Mouse (Mus musculus): ENCODE measurements around the gene 2010111I01Rik.

The 2010111I01Rik gene

DNA sequence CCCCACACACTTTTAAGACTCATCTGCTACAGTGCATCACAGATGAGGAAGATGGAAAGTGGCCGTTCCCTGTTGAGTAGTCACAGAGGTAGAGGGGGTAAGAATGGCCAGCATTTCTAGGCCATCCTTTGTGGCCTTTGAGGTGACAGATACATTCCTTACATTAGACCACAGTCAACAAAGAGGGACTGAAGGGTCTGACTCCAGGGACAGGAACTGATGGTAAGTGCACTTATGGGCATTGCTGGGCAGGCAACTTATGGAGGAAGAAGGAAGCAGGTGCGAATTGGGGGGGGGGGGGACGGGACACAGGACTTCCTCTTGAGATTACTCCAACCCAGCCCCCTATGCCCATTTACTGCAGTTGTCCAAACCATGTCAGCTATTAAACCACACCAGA is 187.8 kb downstream of the 2010111I01Rik start:
- no peak for DNase-seq (ENCODE audit: low spot score in 2 of 2)

DNA sequence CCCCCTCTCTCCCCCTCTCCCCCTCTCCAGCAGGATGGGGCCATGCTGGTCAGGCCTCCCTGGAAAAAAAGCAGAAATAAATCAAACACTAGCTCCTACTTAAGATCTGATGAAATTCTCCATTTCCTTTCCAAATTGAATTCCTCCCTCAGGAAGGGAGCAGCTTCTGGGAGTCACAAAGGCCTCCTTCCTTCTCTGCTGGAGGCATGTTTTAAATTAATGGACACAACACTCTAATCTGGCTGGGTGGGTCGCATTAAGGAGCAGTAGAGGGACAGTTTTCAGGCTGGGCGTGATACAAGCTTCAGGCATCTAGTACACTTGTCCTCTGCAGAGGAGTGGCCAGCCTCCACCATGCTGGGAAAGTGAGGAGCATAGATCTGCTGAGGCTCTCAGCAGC is 188.7 kb downstream of the 2010111I01Rik start:
- DNase-seq (ENCODE audit: low spot score in 2 of 2), result no peak

DNA sequence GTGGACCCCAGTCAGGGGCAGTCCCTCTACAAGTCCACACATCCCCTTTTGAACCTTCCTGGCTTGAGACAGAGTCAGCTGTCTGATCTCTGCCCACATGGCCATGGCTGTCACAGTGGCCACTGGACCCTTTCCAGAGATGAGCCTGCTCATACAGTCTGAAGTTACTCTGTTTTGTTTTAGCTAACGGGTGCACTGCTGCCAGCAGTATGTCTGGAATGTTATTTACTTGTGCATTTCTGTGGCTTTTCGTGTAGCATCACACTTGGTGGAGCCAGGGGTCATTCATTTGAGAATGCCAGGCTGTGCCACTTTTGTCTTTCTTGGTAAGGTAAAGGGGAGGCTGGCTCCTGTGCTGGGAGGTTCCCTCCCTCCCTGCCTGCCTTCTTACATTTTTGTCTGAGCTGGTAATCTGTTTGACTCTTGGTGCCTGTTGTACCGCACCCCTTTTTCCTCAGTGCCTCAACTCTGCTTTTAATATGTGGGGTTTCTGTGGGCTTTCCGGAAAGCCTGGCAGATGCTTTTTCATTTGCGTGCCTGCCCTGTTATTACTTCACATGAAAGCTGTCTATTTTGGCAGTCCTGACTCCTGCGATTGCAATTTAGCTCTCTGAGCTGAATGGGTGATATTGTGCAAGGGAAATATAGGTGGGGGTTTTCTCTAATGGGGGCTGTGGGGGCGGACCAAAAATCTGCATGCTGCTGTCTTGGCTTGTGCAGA is 190.3 kb downstream of the 2010111I01Rik start:
- DNase-seq (ENCODE audit: low spot score in 2 of 2), result no peak

DNA sequence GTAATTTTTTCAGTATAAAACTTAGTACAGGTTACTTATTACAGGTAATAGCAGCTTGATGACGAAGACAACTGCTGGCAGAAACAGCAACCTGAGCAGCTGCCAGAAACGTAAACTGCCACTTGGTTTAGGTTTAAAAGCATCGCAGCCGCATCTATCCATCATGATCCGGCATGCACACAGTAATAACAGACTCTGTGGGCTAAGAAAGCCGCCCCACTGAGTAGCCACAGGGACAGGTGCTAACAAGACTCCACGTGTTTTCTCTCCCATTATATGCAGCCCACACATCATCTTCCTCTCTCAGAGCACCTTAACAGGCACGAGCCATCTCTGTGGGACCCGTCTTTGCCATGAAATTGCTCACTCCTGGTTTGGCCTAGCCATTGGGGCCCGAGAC is 191.6 kb downstream of the 2010111I01Rik start:
- DNase-seq (ENCODE audit: low spot score in 2 of 2), result no peak

DNA sequence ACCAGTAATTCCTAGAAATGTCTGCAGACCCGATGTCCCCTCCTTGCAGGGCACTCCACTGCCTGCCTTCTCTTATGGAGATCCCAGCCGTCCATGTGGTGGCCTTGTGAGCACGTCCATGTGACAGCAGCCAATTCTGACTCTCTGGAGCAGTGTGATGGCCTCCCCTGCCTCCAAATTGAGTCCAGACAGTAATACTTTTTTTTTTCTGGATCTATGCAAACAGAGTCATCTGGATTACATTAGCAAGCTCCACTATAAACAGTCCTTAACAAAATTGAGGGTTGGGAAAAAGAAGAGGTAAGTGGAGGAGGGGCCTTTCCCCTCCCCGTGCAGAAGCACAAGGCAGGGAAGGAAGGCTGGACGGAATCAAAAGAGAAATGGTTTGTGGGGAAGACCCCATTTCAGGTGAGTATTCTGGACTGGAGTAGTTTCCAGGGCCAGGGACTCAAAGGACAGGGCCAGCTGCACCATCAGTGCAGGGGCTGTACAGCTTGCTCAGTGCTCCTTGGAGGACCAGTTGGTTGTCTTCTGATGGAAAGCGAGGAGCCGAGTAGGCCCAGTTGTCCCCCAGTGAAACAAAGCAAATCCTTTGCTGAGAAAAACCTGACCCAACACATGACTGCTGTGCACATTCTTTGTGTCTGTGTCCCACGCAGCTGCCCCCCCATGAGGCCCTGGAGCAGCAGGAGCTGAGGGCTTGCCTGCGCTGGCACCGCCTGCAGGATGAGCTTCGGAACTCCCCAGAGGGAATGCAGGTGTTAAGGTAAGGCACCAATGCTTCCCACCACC is 205.8 kb downstream of the 2010111I01Rik start:
- DNase-seq (ENCODE audit: low spot score in 2 of 2), result no peak

DNA sequence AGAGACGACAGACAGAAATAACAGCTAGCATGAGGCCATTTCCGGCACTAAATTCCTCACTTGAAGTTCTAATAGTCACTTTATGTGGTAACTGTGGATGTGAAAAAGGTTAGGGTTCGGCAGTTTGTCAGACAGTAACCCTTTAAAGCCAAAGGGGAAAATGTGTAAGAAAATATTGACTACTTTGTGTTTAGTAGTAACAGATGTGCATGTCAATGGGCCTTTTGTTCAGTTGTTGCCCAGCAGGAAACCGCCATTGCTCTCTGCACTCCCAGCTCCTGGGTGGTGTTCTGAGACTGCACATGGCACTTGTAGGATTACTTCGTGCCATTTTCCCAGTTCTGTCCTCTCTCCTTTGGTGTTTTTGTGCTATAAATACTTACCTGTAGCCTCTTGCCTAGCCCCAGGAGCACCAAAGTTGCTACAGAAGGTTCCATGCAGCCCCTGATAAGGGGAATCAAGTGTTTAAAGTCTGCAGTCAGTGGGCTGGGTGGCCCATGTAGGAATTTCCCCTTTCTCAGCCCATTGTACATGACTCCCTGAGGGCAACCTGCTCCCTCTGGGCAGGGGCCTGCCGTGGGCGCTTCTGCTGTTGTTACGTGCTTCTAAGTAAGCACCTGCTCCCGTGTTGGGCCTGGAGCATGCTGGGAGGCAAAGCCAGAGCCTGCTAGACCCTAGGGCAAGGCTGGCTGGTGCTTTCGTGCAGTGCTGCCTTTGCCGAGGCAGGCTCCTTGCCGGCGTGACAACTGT is 206.8 kb downstream of the 2010111I01Rik start:
- no peak for DNase-seq (ENCODE audit: low spot score in 2 of 2)

DNA sequence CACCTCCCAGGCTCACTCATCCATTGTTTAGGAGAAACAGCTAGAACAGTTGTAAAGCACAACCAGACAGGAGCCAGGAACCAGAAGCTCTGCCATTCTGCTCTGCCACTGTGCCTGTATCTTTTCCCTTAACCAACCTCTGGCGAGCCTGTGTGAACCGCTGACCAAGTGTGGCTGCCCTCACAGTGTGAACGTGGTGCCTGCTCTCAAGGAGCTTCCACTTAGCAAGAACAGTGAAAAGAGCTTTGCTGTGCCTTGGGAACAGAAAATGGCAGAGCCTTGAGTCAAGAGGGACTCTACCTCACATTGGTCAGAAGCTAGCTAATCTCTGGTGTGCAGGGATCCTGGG is 207.4 kb downstream of the 2010111I01Rik start:
- no peak for DNase-seq (ENCODE audit: low spot score in 2 of 2)

DNA sequence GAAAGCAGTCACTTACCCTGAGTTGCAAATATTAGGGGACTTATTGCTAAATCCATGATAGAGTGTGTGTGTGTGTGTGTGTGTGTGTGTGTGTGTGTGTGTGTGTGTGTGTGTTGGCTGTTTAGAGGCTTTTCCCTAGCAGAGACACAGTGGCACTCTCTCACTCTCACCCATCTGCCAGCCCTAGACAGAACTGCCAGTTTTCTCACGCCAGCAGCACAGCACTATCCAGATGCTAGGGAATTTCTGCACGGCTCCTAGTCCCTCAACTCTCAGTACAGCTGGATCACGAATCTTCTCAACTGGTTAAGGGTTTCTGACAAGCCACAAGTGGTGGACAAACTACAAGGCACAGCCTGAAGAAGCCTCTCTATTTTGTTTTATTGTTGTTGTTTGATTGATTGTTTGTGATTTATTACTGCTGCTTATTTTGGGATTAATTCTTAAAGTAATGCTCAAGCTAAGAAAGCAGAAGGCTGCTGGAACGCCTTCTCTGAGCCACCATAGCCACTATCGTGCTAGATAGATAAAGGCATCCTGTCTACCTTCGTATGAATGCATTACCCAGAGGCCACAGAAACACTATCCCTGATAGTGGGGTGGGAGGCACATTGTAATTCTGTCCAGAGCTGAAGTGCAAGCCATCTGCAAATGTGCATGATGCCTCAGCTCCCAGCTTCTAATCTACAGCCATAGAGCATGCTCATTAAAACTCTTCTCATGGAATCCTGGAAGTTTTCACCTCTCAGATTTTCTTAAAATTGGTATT is 209.7 kb downstream of the 2010111I01Rik start:
- no peak for DNase-seq (ENCODE audit: low spot score in 2 of 2)

DNA sequence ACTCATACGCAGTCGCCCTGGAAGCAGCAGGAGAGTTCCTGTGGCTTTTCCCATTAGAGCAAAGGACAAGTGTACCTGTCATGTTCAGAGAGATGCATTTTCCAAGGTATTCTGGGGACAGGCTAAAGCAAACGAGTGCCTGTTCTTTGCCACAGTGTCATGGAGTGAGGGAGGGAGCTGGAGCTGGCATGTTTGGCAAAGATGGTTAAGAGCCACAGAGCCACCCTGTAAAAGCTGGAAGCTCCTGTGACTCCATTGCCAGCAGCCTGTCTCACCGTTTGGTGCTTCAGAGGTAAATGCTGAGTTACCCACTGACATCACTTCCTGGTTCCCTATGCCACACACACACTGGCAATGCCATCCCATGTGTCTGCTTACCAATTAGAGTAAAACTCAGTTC is 211.4 kb downstream of the 2010111I01Rik start:
- no peak for DNase-seq (ENCODE audit: low spot score in 2 of 2)

DNA sequence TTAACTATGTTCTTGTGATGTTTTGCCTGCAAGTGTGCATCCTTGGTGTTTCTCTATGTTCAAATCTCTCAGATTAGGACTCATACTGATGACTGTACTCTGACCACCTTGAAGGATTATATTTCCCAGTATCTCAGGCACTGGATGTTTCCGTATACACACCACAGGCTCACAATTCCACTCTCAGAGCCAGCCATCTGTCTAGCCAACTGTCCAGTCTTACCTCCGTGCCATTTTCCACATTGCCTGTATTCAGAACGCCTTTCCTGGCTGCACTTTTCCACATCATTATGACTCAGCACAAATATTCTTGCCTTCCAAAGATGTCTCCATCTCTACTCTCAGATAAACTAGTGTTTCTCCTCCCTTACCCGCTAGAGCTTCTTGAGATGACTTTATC is 212.5 kb downstream of the 2010111I01Rik start:
- DNase-seq (ENCODE audit: low spot score in 2 of 2), result no peak

DNA sequence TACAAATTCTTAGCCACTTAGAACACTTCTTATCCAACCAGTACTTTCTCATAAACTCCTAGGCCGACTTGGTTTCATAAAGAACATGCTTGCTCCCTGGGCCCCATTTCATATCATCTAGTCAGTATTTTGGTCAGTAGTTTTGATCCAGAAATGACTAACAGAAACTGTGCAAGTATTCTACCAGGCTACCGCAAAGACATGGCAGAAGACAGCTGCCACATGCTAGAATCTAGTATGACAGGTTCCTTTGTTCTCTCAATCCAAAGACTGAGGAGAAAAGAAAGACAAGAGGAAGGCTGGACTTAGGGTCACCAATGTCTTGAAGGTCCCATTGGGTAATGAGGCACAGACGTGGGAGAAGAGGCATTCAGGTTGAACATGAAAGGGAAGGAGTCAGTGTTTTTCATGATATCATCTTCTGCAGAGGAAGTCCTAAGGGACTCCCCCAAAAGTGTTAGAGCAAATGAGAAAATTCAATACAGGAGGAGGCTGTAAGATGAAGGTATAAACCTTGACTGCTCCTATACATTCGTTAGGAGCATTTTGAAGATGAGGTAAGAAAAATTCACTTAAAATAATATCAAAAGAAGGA is 216.0 kb downstream of the 2010111I01Rik start:
- DNase-seq (ENCODE audit: low spot score in 2 of 2), result no peak

DNA sequence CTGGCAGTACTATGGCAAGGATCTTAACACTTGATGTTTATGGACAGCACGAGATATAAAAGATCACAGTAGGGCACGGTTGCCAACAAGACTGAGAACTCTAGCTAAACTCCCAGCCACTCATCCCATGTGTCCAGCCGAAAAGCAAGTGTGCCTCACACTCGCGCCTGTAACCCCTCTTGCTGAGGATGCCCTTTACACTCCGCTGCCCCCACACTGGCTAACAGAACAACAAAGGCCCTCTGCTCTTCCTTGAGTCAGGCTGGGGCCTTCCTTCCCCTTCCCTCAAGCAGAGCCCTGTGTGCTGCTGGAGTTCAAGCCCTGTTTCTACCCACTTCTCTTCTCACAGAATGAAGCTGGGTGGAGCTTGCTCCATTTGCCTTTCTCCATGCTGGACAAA is 220.3 kb downstream of the 2010111I01Rik start:
- DNase-seq (ENCODE audit: low spot score in 2 of 2), result no peak

DNA sequence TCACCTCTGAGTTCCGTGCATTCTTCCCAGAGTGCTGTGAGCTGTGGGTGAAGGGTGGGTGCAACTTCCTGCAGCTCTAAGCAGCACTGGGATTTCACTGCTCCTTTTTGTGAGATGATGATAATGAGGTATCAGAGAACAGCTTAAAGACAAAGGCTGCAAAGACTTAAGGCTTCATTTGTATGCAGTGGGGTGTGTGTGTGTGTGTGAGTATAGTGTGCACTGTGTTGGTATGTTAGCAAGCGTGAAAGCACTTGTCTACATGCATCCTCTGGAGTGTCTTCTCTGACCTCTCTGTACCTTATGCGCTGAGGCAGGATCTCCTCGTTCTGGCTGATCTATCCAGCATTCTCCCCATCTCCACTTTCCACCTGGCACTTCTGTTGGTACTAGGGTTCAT is 221.5 kb downstream of the 2010111I01Rik start:
- DNase-seq (ENCODE audit: low spot score in 2 of 2), result no peak

DNA sequence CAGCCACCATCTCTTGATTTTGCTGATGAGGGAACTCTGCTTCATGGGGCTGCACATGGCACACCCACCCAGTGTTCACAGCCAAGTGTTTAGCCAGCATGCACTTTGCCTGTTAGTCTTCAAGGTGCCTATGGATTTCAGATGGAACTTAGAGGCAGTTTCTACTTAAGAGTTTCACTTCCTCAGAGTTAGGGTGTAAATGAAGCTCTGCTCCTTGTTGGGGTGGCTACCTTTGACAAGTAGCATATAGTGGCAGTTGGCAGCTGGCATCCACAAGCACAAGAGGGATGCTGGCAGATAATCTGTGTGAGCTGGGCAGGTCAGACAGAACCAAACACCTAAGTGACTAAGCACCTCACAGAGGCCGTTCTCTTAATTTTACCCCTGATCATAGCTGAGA is 221.9 kb downstream of the 2010111I01Rik start:
- no peak for DNase-seq (ENCODE audit: low spot score in 2 of 2)

DNA sequence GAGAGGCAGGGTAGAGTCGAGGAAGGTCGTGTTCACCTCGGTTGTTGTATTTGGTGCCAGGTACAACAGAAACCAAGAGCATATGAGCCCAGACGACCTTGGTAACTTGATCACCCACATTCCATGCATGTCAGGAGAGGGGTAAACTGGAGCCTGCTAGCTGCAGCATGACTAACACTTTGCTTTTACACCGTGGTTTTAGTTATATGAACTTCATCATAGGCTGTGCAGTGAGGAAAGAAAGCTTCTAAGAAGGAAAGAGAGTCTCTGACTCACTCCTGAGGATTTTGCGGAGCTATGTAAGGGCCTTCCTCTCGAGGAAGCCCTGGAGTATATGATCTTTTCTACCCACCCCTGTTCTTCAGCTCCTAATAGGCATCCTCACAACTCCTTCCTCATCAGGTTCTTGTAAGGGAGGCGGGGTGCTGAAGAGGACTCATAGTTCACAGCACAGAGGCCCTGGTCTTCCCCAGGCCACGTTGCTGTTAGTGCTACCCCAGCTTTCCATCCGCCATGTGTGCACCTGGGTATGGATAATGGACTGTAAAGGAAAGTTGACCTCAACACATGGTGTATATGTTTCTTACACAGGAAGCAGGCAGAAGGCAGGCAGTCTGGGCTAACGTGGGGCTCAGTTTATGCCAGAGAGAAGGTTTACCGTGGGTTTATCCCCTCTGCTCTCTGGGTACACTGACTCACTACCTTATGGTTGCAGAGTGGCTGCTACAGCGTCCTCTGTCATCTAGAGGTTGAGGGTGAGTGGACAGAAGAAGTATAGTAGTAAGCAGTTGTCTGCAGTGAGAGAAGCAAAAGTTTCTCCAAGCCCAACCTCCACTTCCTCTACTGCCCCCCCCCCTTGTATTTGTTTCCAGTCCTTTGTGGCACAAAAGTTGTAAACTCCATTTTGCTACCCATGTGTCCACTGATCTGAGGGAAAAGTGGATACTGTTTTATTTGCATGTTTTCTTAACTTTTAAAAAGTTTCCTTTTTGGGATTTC is 222.8 kb downstream of the 2010111I01Rik start:
- peak in 1 of 2 experiments; percentile 33 for DNase-seq (ENCODE audit: low spot score in 2 of 2)

DNA sequence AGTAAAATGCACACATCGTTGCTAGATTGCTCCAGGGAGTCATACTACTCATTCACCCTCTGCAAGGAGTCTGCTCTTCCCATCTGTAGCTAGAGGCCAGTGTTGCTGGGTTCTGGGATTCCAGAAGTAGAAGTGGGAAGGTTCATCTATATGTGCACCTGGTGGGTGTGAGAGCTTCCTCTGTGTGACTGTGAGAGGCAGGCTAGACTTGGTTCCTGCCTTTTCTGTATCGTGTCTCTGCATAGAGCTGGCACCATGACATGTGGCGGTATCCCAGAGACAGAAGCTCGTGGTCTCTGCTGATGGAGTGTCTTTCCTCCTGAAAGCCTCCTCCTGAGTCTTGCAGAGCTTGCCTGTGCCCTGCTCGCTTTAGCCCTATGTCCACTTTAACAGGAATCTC is 223.6 kb downstream of the 2010111I01Rik start:
- DNase-seq (ENCODE audit: low spot score in 2 of 2), result no peak

DNA sequence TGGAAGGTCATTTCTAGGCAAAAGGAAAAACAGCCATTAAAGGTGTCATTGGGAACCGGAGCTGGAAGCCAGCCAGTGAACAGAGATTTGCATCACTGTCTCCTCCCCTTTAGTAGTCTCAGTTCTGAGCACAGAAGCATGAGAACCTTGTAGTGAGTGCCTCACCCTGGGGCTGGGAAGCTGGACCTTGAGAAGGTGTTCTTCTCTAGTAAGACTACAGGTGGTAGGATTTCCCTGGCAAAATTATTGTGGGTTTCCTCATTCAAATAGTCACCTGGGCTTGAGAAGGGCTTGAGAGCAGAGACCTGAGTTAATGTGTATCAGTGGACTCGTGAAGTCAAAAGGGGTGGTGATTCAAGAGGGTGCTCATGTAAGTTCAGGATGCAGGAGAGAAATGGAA is 224.1 kb downstream of the 2010111I01Rik start:
- DNase-seq (ENCODE audit: low spot score in 2 of 2), result no peak

DNA sequence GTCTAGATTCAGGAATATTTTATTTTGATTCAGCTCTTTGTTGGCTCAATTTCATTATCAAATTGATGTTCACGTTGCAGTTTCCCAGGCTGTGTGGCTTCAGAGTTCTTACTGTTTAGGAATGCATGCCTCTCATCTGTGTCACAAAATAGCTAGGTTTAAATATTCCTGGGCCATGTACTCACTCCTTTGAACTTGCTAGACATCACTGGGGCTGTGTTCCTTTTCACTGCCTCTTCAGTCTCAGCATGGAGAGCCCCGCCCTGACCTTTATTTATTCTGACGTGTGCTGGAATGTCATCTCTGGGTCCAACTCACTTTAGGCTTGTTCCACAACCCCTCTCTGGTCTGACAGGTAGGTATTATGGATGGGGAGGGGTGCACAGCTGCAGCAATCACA is 228.7 kb downstream of the 2010111I01Rik start:
- DNase-seq (ENCODE audit: low spot score in 2 of 2), result no peak

DNA sequence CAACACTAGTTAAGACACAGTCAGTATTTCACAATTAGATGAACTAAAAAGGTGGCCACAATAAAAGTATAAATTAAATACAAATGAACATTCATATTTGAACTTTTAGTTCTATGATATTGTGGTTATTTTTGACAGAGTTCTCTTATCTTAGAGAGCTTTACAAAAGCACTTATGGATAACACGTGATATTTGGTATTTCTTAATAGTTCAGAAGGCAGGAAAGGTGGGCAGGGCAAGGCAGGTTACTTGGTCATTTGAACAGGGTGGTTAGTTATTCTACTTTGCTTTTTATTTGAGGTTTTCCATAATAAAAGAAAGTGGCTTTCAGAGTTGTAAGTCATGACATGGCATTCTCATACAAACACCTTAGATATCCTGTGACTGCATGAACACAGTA is 233.3 kb downstream of the 2010111I01Rik start:
- DNase-seq (ENCODE audit: low spot score in 2 of 2), result no peak

DNA sequence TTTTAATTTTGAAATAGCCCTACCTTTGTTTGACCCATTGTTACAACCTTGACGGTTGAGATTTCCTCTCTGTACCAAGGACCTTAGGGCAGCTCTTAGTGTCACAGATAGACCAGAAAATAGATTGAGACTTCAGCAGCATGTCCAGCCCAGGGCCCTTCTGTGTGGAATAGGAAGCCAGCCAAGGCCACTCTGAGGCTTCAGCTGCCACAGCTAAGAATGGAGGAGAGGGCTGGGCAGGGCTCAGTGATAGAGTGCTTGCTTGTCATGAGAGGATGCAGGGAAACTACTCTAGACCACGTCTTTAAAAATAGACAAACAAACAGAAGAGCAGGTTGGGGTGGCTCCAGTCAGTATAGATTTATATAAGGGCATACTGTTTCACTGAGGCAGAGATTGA is 234.9 kb downstream of the 2010111I01Rik start:
- no peak for DNase-seq (ENCODE audit: low spot score in 2 of 2)

Data from urinary bladder, adult 18-20 months (tissue).